Mouse (Mus musculus) ES-Bruce4 (cell line): ENCODE measurements at regions not wholly inside any gene's neighbourhood (a gene's known extent, or its start where the extent isn't known, plus 50 kb on each side); places are given as distances from the start of the nearest gene placed in this dataset.

Source experiments
- CTCF ChIP-seq: IDR thresholded peaks from one replicate; pipeline ENCODE4 v1.8.1; 2011; ENCODE audit warnings: low read depth, low read length
- EP300 ChIP-seq: IDR thresholded peaks from 2 replicates; pipeline ENCODE4 v1.6.1; 2011; ENCODE audit warnings: low read depth, low read length; ENCODE audit not compliant: insufficient read depth

- TF ChIP-seq CTCF: no peak
- no peak for TF ChIP-seq EP300
These were observed 361.1 kb upstream of the Jmjd1c start for GRCm38 (mm10) chr10:66734853-66735252.
